Mouse (Mus musculus): Measurements from ENCODE around the gene Pde10a.

Gene Pde10a

DNA sequence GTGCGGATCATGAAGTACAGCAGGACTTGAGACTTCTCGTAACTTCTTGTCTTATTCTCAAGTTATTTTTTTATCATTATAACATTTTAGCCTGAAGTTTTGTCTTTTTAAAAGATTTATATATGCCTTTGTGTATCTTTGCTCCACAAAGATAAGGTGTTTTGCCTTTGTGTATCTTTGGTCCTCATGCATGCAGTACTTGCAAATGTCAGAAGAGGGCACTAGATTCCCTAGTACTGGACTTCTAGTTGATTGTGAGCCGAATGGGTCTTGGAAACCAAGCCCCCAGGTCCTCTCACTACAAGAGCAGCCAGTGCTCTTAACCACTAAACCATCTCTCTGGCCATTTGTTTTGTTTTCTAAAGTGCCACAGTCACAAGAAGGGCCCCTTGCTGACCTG is 55.2 kb downstream of the Pde10a start:
- peak; percentile 67 for DNase-seq (ENCODE audit: low spot score)

- no peak for DNase-seq (ENCODE audit: low spot score)
Measured at GRCm38 (mm10) chr17:8581579-8581978, 56.4 kb downstream of the Pde10a start.

GRCm38 (mm10) chr17:8592427-8593277 is 67.5 kb downstream of the Pde10a start:
- peak; percentile 87 for DNase-seq (ENCODE audit: low spot score)

GRCm38 (mm10) chr17:8597790-8598189 is 72.6 kb downstream of the Pde10a start:
- peak; percentile 92 for DNase-seq (ENCODE audit: low spot score)

- no peak for DNase-seq (ENCODE audit: low spot score)
Measured at GRCm38 (mm10) chr17:8602976-8603375, 77.8 kb downstream of the Pde10a start.

DNA sequence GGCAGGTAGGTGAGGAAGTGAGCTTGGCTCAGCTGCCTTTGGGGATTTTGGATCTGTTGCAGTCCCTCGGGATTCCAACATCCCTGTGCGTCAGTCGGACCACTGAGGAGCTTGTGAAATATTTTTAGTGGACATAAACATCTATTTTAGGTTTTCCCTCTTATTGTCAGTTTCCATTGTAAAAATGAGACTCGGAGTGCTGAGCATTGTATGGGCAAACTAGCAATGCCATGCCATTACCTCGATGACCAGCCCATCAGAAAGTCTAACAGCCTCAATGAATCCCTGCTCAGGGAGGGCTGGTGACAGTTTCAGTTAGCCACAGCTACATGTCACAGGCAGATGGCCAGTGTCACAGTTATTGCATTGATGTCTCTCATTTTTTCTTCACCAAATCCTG is 80.7 kb downstream of the Pde10a start:
- DNase-seq (ENCODE audit: low spot score): no peak

- no peak for DNase-seq (ENCODE audit: low spot score)
Measured at GRCm38 (mm10) chr17:8606695-8607094, 81.5 kb downstream of the Pde10a start.

DNA sequence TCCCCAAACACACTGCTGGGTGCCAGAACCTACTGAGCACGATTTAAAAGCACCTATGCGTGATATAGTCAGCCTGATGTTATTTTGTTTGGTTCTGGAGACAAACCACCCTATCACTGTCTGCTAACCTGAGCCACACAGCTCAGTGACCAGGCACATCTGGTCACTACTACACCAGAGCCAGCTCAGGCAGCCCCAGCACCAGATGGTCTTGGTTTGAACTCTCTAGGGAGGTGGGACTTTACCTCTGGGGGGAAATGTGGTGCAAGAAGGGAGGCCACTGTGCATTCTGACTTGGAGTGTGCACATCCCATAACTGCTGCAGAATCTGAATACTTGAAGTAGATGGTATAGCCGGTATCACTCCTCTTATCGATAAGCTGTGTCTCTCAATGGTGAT is 86.7 kb downstream of the Pde10a start:
- no peak for DNase-seq (ENCODE audit: low spot score)

DNA sequence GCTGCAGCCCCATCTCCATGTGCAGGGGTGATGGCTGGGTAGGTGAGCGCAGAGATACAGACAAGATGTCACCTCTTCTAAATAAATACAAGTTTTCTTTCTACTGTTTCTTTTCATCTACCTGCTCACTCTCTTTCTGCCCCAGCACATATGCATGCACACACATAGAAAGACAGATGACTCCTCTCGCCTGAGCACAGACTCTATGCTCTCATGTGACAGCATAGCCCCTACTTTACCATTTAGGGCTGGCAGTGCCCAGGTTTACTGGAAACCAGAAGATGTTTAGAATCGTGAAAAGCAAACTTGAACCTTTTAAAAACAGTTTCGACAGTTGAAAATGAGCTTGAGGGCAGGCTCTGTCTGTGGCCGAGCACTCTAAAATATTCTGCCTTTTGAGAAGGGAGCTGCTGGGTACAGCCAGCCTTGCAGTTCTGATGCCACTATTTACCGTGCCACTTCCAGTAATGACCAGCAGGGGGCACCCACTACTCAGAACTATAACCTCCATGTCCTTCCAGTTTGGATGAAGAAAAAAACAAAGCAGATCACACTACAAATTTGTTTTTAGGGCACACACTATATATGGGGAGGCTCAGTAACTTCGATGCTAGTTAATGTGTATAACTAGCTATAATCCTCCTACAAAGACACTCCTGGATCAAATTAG is 88.8 kb downstream of the Pde10a start:
- peak; percentile 97 for DNase-seq (ENCODE audit: low spot score)

- DNase-seq (ENCODE audit: low spot score): no peak
Measured at GRCm38 (mm10) chr17:8620346-8620745, 95.2 kb downstream of the Pde10a start.

GRCm38 (mm10) chr17:8621105-8621504 is 95.9 kb downstream of the Pde10a start:
- DNase-seq (ENCODE audit: low spot score): no peak

GRCm38 (mm10) chr17:8621906-8622305 is 96.7 kb downstream of the Pde10a start:
- no peak for DNase-seq (ENCODE audit: low spot score)

DNA sequence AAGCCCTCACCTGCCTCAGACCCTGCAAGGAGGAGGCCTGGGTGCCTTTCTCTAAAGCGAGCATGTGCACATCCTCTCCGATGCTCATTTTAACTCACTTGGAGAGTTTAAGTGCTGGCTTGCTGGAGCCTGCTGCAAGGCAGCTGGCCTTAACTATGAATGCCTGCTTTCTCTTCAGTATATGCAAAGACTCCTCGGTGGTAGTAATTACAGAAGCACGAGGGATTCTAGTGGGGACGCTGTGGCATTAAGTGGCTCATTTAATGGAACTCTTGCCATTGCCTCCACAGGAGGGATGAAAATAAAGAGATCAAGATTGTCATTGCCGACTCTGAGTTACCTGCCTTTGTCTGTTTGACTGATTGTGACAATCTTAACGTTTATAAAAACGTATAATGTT is 101.2 kb downstream of the Pde10a start:
- DNase-seq (ENCODE audit: low spot score): no peak

DNA sequence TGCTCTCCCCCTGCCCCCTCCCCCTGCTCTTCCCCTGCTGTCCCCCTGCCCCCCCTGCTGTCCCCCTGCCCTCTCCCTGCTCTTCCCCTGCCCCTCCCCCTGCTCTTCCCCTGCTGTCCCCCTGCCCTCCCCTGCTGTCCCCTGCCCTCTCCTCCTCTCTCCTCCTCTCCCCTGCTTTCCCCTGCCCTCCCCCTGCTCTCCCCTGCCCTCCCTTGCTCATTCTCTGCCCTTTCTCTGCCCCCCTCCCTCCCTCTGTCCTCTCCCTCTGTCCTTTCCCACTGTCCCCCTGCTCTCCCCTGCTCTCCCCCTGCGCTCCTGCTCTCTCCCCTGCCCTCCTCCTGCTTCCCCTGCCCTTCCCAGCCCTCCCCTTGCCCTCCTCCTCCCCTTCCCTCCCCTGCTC is 106.5 kb downstream of the Pde10a start:
- DNase-seq (ENCODE audit: low spot score): no peak

GRCm38 (mm10) chr17:8633596-8633995 is 108.4 kb downstream of the Pde10a start:
- DNase-seq (ENCODE audit: low spot score): peak; percentile 41

DNA sequence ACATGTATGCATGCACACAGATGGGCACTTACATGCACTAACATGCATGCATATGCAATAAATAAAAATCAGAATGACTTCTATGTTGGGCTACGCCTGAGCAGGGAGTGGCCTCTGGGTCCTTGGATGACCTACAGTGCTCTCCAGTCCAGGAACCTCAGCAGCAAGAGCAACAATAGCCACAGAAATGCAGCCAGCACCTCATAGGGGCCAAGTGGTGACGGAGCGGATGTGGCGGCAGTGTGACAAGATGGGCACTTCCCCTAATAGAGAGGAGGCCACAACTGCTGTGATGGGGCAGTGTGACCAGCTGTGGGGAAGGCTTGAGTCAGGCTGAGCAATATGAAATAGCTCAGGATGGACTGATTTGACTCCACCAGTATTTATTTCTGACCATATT is 109.3 kb downstream of the Pde10a start:
- no peak for DNase-seq (ENCODE audit: low spot score)

GRCm38 (mm10) chr17:8636231-8636630 is 111.1 kb downstream of the Pde10a start:
- no peak for DNase-seq (ENCODE audit: low spot score)

- no peak for DNase-seq (ENCODE audit: low spot score)
Measured at GRCm38 (mm10) chr17:8636691-8637090, 111.5 kb downstream of the Pde10a start.

DNA sequence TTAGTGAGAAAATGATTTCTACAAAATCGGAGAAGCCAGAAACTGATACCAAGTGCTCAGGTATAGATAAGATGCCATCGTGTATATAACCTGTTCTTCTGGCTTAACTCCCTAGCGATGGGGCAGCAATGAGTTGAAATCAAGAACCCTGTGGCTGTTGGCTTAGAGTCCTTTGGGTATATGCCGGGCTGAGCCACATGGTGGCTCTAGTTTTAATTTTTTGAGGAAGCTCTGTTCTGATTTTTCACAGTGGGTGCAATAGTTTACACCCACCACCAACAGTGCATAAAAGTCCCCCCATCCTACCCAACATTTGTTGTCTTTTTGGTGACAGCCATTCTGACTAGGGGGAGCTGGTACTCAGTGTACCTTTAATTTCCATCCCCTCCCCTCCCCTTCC is 112.0 kb downstream of the Pde10a start:
- DNase-seq (ENCODE audit: low spot score): no peak

DNA sequence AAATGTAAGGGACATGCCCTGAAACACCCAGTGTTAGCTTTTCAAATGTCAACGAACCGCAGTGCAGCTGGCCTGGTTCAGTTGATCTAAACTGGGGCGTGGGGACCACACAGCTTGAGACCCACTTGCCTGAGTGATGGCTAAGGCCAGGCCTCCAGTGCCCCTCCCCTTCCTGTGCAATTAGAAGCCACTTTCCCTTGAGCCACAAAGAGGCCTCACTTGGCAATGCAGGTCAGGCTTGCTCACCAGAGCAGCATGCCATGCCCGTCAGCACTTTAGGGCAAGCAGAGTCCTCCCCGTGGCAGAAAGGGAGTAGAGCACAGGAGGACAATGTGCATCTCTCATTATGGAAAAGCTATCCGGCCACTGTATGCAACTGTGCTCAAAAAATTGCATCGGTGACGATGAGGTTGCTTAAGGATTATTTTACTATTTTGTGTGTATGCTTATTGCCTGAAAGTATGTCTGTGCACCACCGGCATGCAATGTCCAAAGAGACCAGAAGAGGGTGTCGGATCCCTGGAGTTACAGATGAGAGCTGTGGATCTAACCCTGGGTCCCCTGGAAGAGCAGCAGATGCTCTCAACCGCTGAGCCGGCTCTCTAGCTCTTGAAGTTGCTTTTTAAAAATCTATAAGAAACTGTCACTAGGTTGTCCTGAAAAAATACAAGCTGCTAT is 114.7 kb downstream of the Pde10a start:
- DNase-seq (ENCODE audit: low spot score): peak; percentile 86

DNA sequence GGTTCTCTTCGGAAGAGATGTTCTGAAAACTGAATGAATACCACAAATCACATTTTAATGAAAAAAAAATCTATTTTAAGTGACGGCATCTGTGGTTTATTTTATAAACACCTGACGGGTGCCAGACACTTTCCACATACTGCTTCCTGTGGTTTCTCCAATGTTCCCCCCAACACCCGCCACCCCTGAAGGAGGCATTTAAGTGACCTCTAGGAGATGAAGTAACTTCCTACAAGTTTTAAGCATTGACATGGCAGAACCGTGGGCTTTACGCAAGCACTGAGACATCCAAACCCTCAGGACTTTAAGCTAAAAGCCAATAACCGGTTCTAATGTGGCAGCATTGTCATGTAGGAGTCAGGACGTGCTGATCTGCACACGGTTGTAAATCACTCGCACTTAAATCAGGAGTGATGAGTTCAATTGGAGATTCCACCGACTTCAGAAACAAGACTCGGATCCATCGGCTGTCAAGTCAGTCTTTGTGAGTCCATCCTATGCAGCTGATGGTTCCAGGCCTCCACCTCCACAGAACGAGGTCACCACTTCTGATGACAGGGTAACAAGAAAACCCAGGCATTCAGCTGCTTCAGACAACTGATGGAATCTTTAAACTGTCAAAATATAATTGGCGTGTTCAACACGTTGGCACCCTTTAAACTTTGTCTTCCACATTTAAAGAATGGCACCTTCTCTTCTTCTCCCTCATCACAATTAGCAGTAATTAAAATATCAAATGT is 115.7 kb downstream of the Pde10a start:
- DNase-seq (ENCODE audit: low spot score): no peak

- peak; percentile 86 for DNase-seq (ENCODE audit: low spot score)
Measured at GRCm38 (mm10) chr17:8641491-8641890, 116.3 kb downstream of the Pde10a start.
